Mouse (Mus musculus) gastrocnemius, postnatal 36 days (tissue): ENCODE measurements around the gene Ctnna3. TPM values are rescaled to one million over a fixed set of nuclear protein-coding genes. Genes with fewer than 3 reads are reported as not detected.

ENCODE experiments used
- DNase-seq, 2 experiments: peaks; one replicate each; pipeline ENCODE4 v3.0.0; 2022
- intact Hi-C: fragments of 180-260 bp; cut with DNase I; formaldehyde crosslinking; loops from one replicate; pipeline ENCODE4 v1.15.1; 2025
- total RNA-seq, 2 experiments: library from RNA; stranded (reverse); gene quantifications; 2 replicates each; pipeline ENCODE4 v1.2.3; 2021

Ctnna3 gene
- total RNA-seq, 2 experiments from 2014 or later, result 17.1 to 18.3 TPM

GRCm38 (mm10) chr10:64023340-64023739, 593.4 kb downstream of the Ctnna3 start:
- DNase-seq, result no peak
- intact Hi-C loops, result no loop called here

DNA sequence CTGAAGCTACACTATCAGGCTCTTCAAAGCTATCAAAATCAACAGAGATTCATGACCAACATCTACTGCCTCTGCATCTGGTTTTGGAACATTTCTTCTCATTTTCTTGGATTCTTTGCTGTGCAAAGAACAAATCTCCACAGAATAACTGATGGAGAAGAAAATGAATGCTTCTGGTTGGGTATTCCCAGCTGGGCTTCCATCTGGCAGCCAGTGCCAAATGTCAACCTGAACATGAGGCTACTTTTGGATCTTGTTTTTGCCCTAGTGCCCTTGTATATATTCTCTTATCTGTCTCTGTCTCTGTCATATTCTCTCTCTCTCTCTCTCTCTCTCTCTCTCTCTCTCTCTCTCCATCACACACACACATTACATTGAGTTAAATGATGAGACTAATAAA, 601.0 kb downstream of the Ctnna3 start:
- no peak for DNase-seq
- intact Hi-C loops, result no loop called here

DNA sequence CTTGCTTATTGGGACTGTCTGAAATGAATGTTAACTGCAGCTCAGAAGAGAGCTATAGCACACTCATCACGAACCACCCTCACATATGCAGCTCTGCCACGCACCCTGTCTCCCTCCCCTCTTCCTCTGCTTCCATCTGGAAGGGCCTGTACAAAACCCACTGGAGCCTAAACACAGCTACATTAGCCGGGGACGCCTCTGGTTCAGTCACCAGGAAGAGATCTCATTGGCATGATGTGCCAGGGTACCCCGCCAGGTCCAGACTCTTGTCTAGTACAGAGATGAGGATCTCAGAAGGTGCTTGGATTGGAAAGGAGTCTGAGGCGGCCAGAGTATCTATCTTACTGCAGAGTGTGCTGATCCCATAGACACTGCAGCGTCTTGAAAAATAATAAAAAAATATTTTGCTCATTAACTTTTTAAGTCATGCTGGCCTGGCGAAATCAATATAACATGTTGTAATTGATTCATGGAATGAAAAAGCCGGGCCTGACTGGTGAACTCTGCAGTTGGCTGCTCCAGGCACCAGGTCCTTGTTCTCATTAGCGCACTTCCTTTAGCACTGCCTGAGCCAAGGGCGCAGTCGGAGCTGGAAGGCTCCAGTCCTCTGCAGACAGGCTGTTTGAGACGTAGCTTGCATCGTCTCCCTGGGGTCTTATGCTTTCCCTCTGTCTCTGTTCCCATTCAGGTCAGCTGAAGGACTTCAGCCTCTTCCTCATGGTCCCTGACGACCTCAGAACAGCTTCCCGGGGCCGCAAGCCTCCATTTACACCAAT, 610.0 kb downstream of the Ctnna3 start:
- intact Hi-C loops, result no loop called here

DNA sequence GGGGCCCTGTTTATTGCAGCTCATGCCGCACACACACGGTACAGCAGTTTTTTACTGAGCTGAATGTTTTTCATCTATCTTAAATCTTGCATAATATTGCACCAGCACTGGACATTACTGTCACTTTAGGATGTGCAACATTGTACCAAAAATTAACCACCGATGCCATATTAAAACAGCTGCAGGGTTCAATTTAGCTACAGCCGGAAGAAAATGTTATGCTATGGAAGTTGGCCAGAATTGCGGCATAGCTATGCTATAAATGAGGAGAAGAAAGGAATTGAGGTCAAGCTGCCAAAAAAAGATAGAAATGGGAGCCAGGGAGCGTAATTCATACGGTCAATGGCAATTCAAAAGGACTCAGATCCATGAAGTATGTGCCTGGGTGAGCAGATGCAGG, 611.3 kb downstream of the Ctnna3 start:
- no peak for DNase-seq
- intact Hi-C loops, result no loop called here

More for the DNA sequence above, 610.0 kb downstream of the Ctnna3 start:
- DNase-seq, result peak in 1 of 2 experiments; percentile 32

GRCm38 (mm10) chr10:64041892-64042291, 612.0 kb downstream of the Ctnna3 start:
- intact Hi-C loops, result no loop called here
- DNase-seq, result no peak

- intact Hi-C loops, result no loop called here
- DNase-seq, result no peak
Observed at GRCm38 (mm10) chr10:64049151-64049550, 619.3 kb downstream of the Ctnna3 start.

DNA sequence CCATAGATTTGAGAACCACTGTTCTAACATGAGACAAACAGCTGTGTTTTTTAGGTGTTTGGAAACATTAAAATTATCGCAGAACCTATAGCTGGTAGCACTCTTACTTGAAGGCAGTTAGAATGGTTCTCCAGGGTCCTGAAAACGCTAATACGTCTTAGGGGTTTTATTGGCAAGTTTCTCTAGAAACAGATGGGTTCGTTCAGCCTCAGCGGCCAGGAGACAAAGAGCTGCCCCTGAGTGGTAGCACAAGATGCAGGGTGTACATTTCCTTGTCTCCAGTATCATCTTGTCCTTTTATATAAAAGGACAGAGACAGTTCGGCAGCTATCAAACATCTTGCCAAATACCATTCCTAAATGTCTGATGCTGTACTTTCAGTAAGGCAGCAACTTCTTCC, 620.0 kb downstream of the Ctnna3 start:
- intact Hi-C loops, result no loop called here
- no peak for DNase-seq

- intact Hi-C loops, result no loop called here
- no peak for DNase-seq
Observed at GRCm38 (mm10) chr10:64063704-64064103, 633.8 kb downstream of the Ctnna3 start.

GRCm38 (mm10) chr10:64075944-64076343, 646.0 kb downstream of the Ctnna3 start:
- peak; percentile 20 to 23 for DNase-seq
- intact Hi-C loops, result loop anchor here (10.0 kb wide), 1 partner anchor 491 kb away; no protein-coding TSS in a partner anchor

GRCm38 (mm10) chr10:64076410-64077052, 646.6 kb downstream of the Ctnna3 start:
- DNase-seq, result no peak
- intact Hi-C loops, result loop anchor here (10.0 kb wide), 1 partner anchor 492 kb away; no protein-coding TSS in a partner anchor

DNA sequence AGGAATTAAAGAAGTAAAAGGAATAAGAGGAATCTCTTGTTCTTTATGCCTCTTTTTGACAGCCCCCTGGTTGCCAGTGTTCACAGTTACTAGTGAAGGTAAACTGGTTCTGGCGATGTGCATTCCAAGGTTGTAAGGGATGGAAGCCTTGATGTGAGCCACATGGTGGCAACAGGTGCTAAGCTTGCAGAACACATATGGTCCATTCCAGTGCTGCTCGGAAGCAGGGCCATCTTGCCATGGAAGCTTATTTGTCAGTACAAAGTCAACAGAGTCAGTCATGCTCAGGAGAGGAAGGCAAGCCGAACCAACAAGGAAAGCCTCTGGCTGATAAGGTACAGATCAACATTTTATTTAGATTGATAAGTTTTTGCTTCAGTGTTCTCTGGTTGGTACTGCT, 652.4 kb downstream of the Ctnna3 start:
- DNase-seq, result no peak
- intact Hi-C loops, result no loop called here

DNA sequence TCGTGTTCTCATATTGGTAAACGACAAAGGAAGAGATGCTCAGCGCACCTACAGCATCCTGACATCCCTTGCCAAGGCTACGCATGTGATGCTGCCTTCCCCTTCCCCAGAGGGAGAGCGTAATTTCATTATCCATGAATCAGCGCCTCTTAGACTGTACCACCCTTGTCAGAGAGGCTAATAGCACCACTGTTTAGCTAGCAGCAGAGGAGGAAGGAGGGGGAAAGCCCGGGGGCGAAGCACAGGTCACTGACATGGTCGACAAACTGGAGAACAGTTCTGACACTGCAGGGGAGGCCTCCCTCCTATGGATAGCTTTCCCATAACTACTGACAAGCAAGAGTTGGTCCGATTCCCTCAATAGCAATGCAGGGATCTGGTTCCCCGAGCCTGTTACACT, 653.9 kb downstream of the Ctnna3 start:
- no peak for DNase-seq
- intact Hi-C loops, result loop anchor here (2.0 kb wide), 1 partner anchor 191 kb away; no protein-coding TSS in a partner anchor

DNA sequence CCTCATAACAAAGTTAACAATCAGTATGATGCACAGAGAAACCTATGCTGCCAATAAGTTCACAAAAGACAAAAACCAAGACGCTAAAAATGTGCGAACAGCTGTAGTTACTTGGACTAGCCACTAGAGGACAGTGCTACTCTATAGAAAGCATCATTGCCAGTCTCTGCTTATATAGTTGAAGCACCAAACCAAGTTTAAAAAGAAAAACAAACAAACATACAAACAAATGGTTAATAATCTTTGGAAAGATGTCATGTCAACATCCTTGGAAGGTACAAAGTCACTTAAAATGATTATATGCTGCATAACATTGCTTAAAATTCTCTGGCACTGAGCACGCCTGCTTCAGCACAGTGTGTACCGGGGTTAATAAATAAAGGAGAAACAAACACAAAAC, 654.6 kb downstream of the Ctnna3 start:
- DNase-seq, result no peak
- intact Hi-C loops, result loop anchor here (2.0 kb wide), 1 partner anchor 190 kb away; no protein-coding TSS in a partner anchor

DNA sequence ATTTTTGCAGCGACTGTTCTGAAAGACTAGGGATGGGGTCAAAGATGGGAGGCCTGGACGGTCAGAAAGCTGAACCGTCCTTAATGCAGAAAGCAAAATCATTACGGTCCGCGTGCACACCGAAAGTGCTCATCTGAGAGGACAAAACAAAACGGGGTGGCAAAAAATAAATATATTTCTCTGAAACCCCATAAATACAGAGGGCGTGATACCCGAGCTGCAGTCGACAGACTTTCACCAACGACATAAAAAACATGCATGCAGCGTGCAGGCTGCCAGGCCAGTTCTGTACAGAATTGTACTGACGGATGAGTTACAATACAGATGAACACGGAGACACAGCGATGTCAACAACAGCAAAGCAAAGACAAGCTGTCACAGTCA, 656.3 kb downstream of the Ctnna3 start:
- intact Hi-C loops, result no loop called here
- no peak for DNase-seq

GRCm38 (mm10) chr10:64086567-64087391, 656.9 kb downstream of the Ctnna3 start:
- no peak for DNase-seq
- intact Hi-C loops, result no loop called here

- intact Hi-C loops, result no loop called here
- DNase-seq, result no peak
Observed at GRCm38 (mm10) chr10:64087521-64087920, 657.6 kb downstream of the Ctnna3 start.

DNA sequence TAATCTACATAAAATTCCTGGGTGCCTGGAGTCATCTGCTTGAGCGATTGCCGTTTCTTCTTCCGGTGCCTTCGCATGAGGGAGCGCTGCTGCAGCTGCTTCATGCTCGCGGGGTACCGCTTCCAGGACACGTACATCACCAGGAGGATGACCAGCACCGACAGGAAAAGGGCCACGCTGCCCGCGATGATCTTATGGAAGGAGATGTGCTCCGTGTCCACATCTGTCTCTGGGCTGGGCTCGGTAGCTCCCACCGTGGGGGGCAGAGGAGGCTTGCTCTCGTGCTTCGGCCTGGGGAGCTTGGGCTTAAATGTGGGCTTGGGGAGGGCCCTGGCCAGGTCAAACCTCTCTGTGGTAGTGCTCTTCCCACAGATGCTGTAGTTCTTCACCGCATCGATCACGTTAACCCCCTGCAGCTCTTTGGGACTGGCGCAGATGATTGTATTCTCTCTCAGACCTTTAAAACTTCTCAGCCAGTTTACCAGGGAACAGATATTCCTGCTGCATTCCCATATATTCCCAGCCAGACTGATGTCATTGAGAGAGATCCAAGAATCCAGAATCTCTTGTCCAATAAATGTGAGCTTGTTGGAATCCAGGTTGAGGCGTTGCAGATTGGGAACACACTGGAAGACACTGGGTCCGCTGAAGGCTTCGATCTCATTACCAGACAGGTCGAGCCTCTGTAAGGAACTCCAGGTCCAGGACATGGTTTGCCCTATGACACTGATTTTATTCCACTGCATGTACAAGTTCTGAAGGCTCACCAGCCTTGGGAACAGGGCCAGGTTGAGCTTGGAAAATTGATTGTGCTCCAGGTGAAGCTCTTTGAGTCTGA, 658.3 kb downstream of the Ctnna3 start:
- intact Hi-C loops, result no loop called here
- DNase-seq, result no peak

DNA sequence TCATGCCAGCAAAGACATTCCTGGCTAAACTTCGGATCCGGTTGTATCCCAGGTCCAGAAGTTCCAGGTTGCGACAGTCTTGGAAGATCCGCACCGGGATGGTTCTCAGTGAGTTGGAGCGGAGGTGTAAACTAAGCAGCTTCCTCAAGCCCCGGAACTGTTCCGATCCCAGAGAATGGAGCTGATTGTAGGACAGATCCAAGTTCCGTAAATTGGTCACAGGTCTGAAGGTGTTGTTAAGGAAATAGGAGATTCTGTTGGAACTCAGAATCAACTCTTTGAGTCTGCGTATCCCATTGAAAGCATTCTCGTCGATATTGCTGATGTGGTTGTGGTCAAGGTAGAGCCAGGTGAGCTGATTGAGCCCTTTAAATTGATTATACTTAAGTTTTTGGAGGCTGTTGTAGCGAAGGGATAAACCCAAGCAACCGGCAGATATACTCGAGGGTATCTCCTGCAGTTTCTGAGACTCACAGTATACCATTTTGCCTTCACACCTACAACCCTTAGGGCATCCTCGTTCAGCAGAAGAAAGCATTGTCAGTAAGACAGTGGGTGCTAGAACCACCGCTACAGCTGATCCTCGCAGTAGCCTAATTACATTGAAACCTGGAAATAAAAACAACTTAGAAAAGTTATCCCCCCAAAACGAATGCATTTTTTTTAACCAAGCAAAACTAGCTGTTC, 659.0 kb downstream of the Ctnna3 start:
- intact Hi-C loops, result no loop called here
- DNase-seq, result no peak

DNA sequence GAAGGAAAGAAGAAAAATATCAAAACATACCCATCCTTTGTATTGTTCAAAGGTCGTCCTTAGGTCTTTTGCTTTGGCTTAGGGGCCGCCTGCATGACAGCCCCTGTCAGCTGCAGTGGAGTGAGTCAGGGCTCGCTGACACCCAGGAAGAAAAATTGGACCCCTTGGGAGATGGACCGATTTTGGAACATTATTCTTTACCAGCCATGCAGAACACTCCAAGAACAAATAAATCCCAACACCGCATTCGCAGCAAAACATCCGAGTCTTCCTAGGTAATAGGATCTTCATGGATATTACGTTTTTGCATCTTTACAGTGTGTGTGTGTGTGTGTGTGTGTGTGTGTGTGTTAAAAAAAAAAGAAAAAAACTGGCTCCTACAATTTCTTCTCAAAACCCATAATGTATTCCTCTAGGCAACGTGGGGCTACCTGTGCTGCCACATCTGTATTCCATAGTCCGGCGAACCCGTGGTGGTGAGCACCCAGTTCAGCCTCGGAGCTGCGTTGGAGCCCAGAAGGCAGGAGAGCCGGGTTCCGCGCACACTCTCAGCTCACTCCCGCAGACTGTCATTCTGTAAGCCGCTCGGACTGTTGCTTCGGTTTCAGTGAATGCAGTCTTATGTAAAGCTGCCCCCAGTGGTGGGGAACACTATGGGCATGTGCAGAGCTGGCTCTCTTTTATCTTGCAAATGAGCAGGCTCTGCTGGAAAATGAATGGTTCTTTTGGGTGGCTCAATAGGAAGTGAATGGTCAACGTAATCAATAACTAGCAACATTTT, 660.0 kb downstream of the Ctnna3 start, which contains the start of gene Lrrtm3:
TSS of gene Lrrtm3 (minus strand) at position 598 of the 781 bp plus-strand sequence.
- intact Hi-C loops, result no loop called here
- DNase-seq, result no peak
